Mouse (Mus musculus) lung, embryonic 16.5 days (tissue): Measurements from ENCODE around the gene Rnd1. TPM values are rescaled to one million over a fixed set of nuclear protein-coding genes. Genes with fewer than 3 reads are reported as not detected.

Source experiments
- ATAC-seq: fragments of 200-750 bp; cut with Nextera tagmentation; 2 replicates; pipeline ENCODE4 v1.8.0; 2017; ENCODE audit warnings: low read depth, mild to moderate bottlenecking, moderate library complexity
- H3K27ac ChIP-seq: fragments of 300-500 bp; sonication (generic); 2 replicates; pipeline ENCODE4 v1.5.1; 2014; ENCODE audit warnings: mild to moderate bottlenecking, control low read depth, low read length
- H3K27me3 ChIP-seq: fragments of 300-500 bp; sonication (generic); 2 replicates; pipeline ENCODE4 v1.6.1; 2014; ENCODE audit warnings: low read depth, low read length, mixed read lengths; ENCODE audit not compliant: control insufficient read depth, insufficient read depth
- H3K36me3 ChIP-seq: fragments of 300-500 bp; sonication (generic); 2 replicates; pipeline ENCODE4 v1.6.1; 2014; ENCODE audit warnings: low read length; ENCODE audit not compliant: control insufficient read depth, insufficient read depth
- H3K4me1 ChIP-seq: fragments of 300-500 bp; sonication (generic); replicated peaks from 2 replicates; pipeline ENCODE4 v1.6.1; 2014; ENCODE audit warnings: low read length, mixed read lengths; ENCODE audit not compliant: control insufficient read depth, insufficient read depth
- H3K4me2 ChIP-seq: fragments of 300-500 bp; sonication (generic); 2 replicates; pipeline ENCODE4 v1.6.1; 2014; ENCODE audit warnings: low read depth, low read length, control low read depth
- H3K4me3 ChIP-seq: fragments of 300-500 bp; sonication (generic); 2 replicates; pipeline ENCODE4 v1.5.1; 2014; ENCODE audit warnings: mild to moderate bottlenecking, low read length, control low read depth
- H3K9ac ChIP-seq: fragments of 300-500 bp; sonication (generic); 2 replicates; pipeline ENCODE4 v1.6.1; 2014; ENCODE audit warnings: low read length, control low read depth
- H3K9me3 ChIP-seq: fragments of 300-500 bp; sonication (generic); 2 replicates; pipeline ENCODE4 v1.6.1; 2016; ENCODE audit warnings: low read length; ENCODE audit not compliant: control insufficient read depth
- WGBS: fragments of 180-500 bp; shearing (Covaris S2); extraction: QIAGEN DNeasy Blood & Tissue Kit; methylation state at CpG from one replicate; pipeline ENCODE4 v1.1.7; 2014; 5-methylcytosine and 5-hydroxymethylcytosine counted together
- polyA plus RNA-seq: library from polyadenylated mRNA; unstranded; fragments of >200 nt; fragmentation: Nextera tagmentation; extraction: Ambion mirVana; gene quantifications from 2 replicates; pipeline ENCODE4 v1.2.1, GENCODE M21; 2015

Gene Rnd1
- polyA plus RNA-seq, 1 experiment from 2014 or later, result 0.68 TPM

DNA sequence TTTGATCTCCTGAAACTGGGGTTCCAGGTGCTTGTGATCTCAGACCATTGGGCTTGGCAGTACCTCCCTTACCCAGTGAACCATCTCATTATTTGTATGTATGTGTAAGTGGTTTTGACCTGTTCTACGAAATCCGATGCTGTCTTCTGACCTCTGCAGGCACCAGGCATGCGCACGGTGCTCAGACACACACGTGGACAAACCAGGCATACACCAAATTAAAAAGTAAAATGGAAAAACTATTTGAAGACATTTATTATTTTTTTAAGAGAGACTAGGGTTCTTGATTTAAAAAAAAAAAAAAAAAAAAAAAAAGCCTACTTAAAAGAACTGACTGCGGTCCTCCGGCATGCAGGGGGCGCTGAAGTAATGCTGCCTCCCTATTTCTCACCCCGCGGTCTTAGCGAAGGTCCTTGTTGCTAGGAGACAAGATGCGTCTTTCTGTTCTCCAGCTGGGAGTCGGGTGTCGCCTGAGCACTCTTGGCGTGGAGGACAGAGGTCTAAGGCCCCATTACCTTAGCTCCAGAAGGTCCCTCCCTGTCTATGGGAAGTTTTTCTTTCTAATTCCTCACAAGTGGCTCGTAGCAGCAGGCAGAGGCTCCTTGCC, 30.6 kb upstream of the Rnd1 start, which contains the start of gene Ccdc65:
Ccdc65 (plus strand) TSS at position 442 of the 607 bp plus-strand sequence.
- peaks cover 10% of the 10 kb centered on the region for H3K27me3 ChIP-seq
- H3K27ac ChIP-seq, result no peak within 1 kb of the TSS
- ATAC-seq, result peak; percentile 85
- H3K4me1 ChIP-seq, result no peaks in the 10 kb centered on the region; the same call in 1 of the 2 replicates
- H3K4me2 ChIP-seq, result peak within 1 kb of the TSS; percentile 64
- no peaks in the 10 kb centered on the region for H3K9me3 ChIP-seq
- no peaks in the 10 kb centered on the region for H3K36me3 ChIP-seq
- 15% methylated on average over 16 of the region's 16 CpGs for WGBS
- peak within 1 kb of the TSS; percentile 50 for H3K4me3 ChIP-seq
- peak within 1 kb of the TSS; percentile 48; the same call in 1 of the 2 replicates for H3K9ac ChIP-seq

- Histone ChIP-seq H3K27me3 (peaks cover 35% of the 10 kb centered on the region), H3K9me3 (no peaks in the 10 kb centered on the region), H3K9ac (no peak overlapping the region), H3K4me2 (no peak overlapping the region), H3K27ac (no peak overlapping the region), H3K4me1 (peaks cover 4% of the 10 kb centered on the region), H3K36me3 (no peaks in the 10 kb centered on the region), H3K4me3 (no peak overlapping the region)
- WGBS, result 53% methylated on average over 9 of the region's 9 CpGs
- no peak for ATAC-seq
These were observed 27.1 kb upstream of the Rnd1 start for GRCm38 (mm10) chr15:98704312-98704711.

- Histone ChIP-seq H3K9ac (no peak overlapping the region; the same call in 1 of the 2 replicates), H3K4me3 (peak overlapping the region; percentile 36)
- WGBS, result 4% methylated on average over 40 of the region's 40 CpGs
These were observed 22.2 kb upstream of the Rnd1 start for GRCm38 (mm10) chr15:98699190-98700105.

DNA sequence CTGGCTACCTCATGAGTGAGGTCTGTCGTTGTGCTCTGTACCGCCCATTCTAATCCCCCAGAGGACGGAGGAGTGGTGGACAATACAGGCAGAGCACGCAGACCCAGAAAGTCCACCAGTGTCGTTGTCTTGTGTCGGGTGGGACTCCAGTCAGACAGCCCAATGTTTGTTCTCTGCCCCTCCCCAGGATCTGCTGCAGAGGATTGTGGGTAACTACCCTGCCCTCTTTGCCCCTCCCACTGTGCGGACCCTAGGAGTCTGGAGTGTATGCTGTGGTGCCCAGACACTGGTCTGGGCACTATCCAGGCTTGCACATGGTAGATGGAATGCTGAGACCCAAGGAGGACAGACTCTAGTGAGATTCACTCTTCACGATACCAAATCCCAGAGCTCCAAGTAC, 19.0 kb upstream of the Rnd1 start:
- Histone ChIP-seq H3K9me3 (no peaks in the 10 kb centered on the region), H3K9ac (no peak overlapping the region), H3K4me2 (no peak overlapping the region), H3K27me3 (peaks cover 16% of the 10 kb centered on the region), H3K36me3 (no peaks in the 10 kb centered on the region), H3K4me3 (no peak overlapping the region), H3K27ac (no peak overlapping the region), H3K4me1 (peaks cover 14% of the 10 kb centered on the region)
- WGBS, result 49% methylated on average over 8 of the region's 8 CpGs
- no peak for ATAC-seq

More at GRCm38 (mm10) chr15:98699190-98700105, 22.2 kb upstream of the Rnd1 start:
- ATAC-seq, result peak; percentile 89
- no peaks in the 10 kb centered on the region for H3K9me3 ChIP-seq
- H3K27ac ChIP-seq, result no peak overlapping the region
- H3K4me1 ChIP-seq, result peaks cover 4% of the 10 kb centered on the region
- peak overlapping the region; percentile 58 for H3K4me2 ChIP-seq
- peaks cover 31% of the 10 kb centered on the region for H3K27me3 ChIP-seq
- H3K36me3 ChIP-seq, result no peaks in the 10 kb centered on the region

- no peak for ATAC-seq
- WGBS, result 39% methylated on average over 9 of the region's 9 CpGs
- Histone ChIP-seq H3K9ac (no peak overlapping the region), H3K9me3 (no peaks in the 10 kb centered on the region), H3K27me3 (peaks cover 12% of the 10 kb centered on the region), H3K27ac (no peak overlapping the region), H3K4me1 (peaks cover 14% of the 10 kb centered on the region), H3K36me3 (no peaks in the 10 kb centered on the region), H3K4me2 (no peak overlapping the region), H3K4me3 (no peak overlapping the region)
These were observed 18.5 kb upstream of the Rnd1 start for GRCm38 (mm10) chr15:98695726-98696125.

DNA sequence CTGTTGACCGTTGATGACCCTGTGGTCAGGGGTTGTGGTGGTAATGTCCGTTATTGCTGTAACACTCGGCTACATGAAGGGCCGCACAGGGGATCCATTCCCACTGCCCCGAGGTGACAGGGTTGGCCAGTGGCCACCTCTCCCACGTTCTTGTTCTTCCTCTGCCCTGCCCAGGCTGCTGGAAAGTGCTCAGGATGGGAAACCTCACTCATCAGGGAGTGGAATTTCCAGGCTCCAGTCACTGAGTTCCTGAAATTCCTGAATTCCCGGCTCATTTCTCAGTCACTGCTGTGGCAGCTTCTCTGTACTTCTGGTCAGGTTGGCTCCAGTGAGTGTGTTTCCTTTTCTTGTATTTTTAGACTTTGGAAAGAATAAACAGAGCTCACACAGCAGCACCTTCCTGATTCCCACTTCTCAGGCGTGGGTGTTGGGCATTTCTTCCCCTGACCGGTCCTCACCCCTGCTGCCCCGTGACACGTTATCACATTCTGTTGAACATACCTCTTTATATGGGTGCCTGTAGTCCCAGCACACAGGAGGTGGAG, 15.0 kb upstream of the Rnd1 start:
- no peaks in the 10 kb centered on the region for H3K9me3 ChIP-seq
- H3K27me3 ChIP-seq, result no peaks in the 10 kb centered on the region
- H3K36me3 ChIP-seq, result no peaks in the 10 kb centered on the region
- H3K9ac ChIP-seq, result no peak overlapping the region
- H3K4me3 ChIP-seq, result no peak overlapping the region
- peaks cover 10% of the 10 kb centered on the region for H3K4me1 ChIP-seq
- peak; percentile 74 for ATAC-seq
- no peak overlapping the region for H3K27ac ChIP-seq
- 12% methylated on average over 11 of the region's 11 CpGs for WGBS
- H3K4me2 ChIP-seq, result no peak overlapping the region

GRCm38 (mm10) chr15:98691486-98692147, 14.4 kb upstream of the Rnd1 start:
- ATAC-seq, result no peak
- H3K4me1 ChIP-seq, result peaks cover 10% of the 10 kb centered on the region
- no peaks in the 10 kb centered on the region for H3K27me3 ChIP-seq
- WGBS, result 59% methylated on average over 7 of the region's 7 CpGs
- H3K27ac ChIP-seq, result no peak overlapping the region
- no peak overlapping the region for H3K9ac ChIP-seq
- no peaks in the 10 kb centered on the region for H3K9me3 ChIP-seq
- H3K4me3 ChIP-seq, result no peak overlapping the region
- no peaks in the 10 kb centered on the region for H3K36me3 ChIP-seq
- H3K4me2 ChIP-seq, result no peak overlapping the region

DNA sequence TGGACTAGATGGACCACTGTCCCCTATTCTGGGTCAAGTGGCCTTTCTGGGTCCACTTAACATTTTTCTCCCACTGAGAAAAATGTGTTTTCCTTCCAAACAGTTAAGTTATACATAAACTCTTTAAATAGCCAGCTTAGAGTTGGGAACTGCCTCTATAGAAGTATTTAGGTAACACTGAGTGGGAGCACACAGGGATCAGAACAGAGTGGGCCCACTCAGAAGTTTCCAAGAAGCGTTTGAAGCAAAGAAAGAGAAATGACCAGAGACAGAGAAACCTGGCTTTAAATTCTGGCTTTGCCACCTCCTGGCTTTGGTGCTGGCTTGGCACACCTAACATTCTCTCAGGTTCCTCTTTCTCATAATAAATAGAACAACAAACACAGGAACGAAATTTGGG, 12.4 kb upstream of the Rnd1 start:
- ATAC-seq, result no peak
- H3K36me3 ChIP-seq, result no peaks in the 10 kb centered on the region
- 60% methylated on average over 2 of the region's 2 CpGs for WGBS

DNA sequence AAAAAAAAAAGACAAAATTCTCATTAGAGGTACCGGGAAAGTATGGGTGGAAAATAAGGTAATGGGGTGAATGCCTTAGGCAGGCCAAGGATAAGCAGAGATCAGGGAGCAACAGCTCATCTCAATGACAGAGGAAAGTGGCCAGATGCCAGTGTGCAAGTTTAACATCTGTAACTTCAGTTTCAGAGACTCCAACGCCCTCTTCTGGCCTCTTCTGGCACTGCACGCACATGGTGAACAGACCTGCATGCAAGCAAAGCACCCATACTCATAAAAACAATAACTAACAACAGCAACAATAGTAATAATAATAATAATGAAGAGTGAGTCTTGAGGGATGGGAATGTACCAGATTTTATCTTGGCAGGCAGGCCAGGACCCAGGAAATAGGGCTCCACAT, 8.7 kb upstream of the Rnd1 start:
- 63% methylated on average over 3 of the region's 3 CpGs for WGBS

More for the DNA sequence above, 12.4 kb upstream of the Rnd1 start:
- Histone ChIP-seq H3K4me1 (peaks cover 10% of the 10 kb centered on the region), H3K27me3 (no peaks in the 10 kb centered on the region), H3K4me2 (no peak overlapping the region), H3K4me3 (no peak overlapping the region), H3K9ac (no peak overlapping the region), H3K27ac (no peak overlapping the region), H3K9me3 (no peaks in the 10 kb centered on the region)

More for the DNA sequence above, 8.7 kb upstream of the Rnd1 start:
- Histone ChIP-seq H3K9me3 (no peaks in the 10 kb centered on the region), H3K36me3 (no peaks in the 10 kb centered on the region), H3K4me2 (no peak overlapping the region), H3K27ac (no peak overlapping the region), H3K9ac (no peak overlapping the region), H3K4me3 (no peak overlapping the region), H3K4me1 (no peaks in the 10 kb centered on the region), H3K27me3 (no peaks in the 10 kb centered on the region; the same call in 1 of the 2 replicates)
- ATAC-seq, result no peak
